Mouse (Mus musculus) testis, adult 2 months (tissue): ENCODE data around the gene Vstm4. TPM values are rescaled to one million over a fixed set of nuclear protein-coding genes. Genes with fewer than 3 reads are reported as not detected.

Source experiments
- H3K27ac ChIP-seq: fragments of 200-500 bp; 2 replicates; pipeline ENCODE4 v1.5.1; 2012; ENCODE audit warnings: low read depth, low read length; ENCODE audit not compliant: control insufficient read depth, insufficient read depth
- H3K27me3 ChIP-seq: fragments of 200-500 bp; 2 replicates; pipeline ENCODE4 v1.6.1; 2012; ENCODE audit warnings: mild to moderate bottlenecking, low read length, moderate library complexity; ENCODE audit not compliant: control insufficient read depth, insufficient read depth
- H3K36me3 ChIP-seq: fragments of 200-500 bp; 2 replicates; pipeline ENCODE4 v1.6.1; 2012; ENCODE audit warnings: mild to moderate bottlenecking, low read length; ENCODE audit not compliant: control insufficient read depth, insufficient read depth
- H3K4me1 ChIP-seq: fragments of 200-500 bp; 2 replicates; pipeline ENCODE4 v1.6.1; 2012; ENCODE audit warnings: low read length; ENCODE audit not compliant: control insufficient read depth, insufficient read depth
- H3K4me3 ChIP-seq: fragments of 200-500 bp; 2 replicates; pipeline ENCODE4 v1.5.1; 2012; ENCODE audit warnings: low read depth, mild to moderate bottlenecking, low read length, moderate library complexity, mixed read lengths; ENCODE audit not compliant: control insufficient read depth
- CTCF ChIP-seq: fragments of 200-500 bp; IDR thresholded peaks from 2 replicates; pipeline ENCODE4 v1.5.1; 2012; ENCODE audit warnings: low read depth, mild to moderate bottlenecking, inconsistent platforms, low read length, moderate library complexity; ENCODE audit not compliant: control insufficient read depth, insufficient read depth, insufficient replicate concordance
- POLR2A ChIP-seq: fragments of 200-500 bp; IDR thresholded peaks from 2 replicates; pipeline ENCODE4 v1.6.1; 2012; ENCODE audit warnings: low read depth, mild to moderate bottlenecking, inconsistent platforms, low read length, moderate library complexity; ENCODE audit not compliant: control insufficient read depth
- polyA plus RNA-seq: library from polyadenylated mRNA; depleted of rRNA; stranded (reverse); fragments of >200 nt; gene quantifications from 2 replicates; pipeline ENCODE4 v1.2.3, GENCODE M21; 2012

Vstm4 gene
- polyA plus RNA-seq, 1 experiment: 5.9 TPM

DNA sequence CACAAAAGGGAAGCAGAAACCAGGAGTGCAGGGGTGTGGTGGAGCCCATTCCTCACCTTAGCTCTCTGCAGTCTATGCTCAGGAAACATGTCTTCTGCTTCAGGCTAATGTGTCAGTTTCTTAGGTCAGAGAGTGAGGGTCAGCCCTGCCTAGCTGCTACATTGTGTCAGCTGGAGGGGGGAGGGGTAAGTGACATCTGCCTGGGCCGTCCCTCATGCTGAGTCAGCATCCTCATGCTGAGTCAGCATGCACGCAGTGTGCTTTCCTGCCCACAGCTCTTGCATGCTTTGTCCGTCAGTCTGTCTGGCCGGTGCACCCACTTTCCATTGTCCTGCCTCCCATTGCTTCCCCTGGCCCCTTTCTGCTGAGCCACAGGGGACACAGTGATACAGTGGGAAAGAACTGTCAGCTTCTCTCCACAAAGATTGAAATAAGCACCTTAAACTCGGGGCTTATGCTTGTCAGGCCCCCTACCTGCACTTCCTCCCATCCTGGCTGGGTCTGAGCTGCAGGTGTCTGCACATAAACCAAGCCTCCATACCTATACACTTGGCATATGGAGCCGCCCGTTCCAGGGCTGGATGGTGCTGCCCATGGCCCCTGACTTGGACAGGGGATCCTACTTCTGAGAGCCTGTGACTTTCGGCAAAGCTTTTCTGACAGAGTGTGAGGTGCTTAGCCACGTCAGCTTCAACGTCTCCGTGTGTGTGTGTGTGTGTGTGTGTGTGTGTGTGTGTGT, 3.4 kb downstream of the Vstm4 start:
- Histone ChIP-seq H3K27me3 (no peaks in the 10 kb centered on the region; the same call in 1 of the 2 replicates), H3K36me3 (no peaks in the 10 kb centered on the region), H3K4me1 (peaks cover 23% of the 10 kb centered on the region), H3K27ac (peak overlapping the region; percentile 49), H3K4me3 (no peak overlapping the region)
- TF ChIP-seq CTCF: no peak

DNA sequence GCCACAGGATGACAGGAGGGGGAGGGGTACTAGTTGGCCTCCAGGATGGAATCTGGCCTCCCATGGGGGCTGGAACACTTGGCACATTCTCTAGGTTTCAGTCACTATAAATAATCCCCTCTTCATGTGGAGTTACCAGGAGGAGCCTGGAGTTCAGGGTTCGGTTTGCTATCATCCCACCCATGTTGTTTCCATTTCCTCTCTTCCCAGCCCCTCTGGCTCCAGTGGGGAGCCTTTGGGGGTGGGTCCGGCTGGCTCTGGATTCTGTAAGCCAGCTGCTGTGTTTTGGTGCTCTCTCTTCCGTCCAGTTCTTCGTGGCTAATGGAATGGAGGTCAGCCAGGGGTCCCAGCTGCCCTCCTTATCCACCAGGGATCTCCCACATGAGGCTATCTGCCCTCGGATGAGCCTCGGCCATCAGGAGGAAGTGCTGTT, 4.6 kb downstream of the Vstm4 start:
- no peak overlapping the region for H3K27ac ChIP-seq
- no peak overlapping the region for H3K4me3 ChIP-seq
- TF ChIP-seq CTCF (no peak), POLR2A (no peak)
- peaks cover 22% of the 10 kb centered on the region for H3K4me1 ChIP-seq
- H3K27me3 ChIP-seq: no peaks in the 10 kb centered on the region; the same call in 1 of the 2 replicates
- H3K36me3 ChIP-seq: no peaks in the 10 kb centered on the region

DNA sequence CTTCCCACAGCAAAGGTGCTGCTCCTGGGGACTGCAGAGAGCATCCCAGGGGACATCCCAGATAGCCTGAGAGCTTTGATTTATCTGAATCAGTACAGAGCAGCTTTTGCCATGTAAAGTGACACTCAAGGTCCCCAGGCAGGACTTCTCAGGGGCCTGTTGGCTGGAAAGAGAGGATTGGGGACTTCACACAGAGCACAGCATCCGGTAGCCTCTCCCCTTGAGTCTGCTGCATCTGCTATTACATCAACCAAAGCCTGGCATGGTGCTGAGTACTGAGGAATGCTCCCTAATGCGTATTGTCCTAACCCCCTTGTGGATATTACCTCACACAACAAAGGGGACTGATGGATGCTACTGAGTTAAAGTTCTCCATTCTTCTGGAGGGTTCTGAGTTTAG, 5.1 kb downstream of the Vstm4 start:
- Histone ChIP-seq H3K36me3 (no peaks in the 10 kb centered on the region), H3K4me1 (peaks cover 17% of the 10 kb centered on the region), H3K27ac (no peak overlapping the region), H3K27me3 (no peaks in the 10 kb centered on the region; the same call in 1 of the 2 replicates), H3K4me3 (no peak overlapping the region)
- TF ChIP-seq CTCF (no peak), POLR2A (no peak)

DNA sequence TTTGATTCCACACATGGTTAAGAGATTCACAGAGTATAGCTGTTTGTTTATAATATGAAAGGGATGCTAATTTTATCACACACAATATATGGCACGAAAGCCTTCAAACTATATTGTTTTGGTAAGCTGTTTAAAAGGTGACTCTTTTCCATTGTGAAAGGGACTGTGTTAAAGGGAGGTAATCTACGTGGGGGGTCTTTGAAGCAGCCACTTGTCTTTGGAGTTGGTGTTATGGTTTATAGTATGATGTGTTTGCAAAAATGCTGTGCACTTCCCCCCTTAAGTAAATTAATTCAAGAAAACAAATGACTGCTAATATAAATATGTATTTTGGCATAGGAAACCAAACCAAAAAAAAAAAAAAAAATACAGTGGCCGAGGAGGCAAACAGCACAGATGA, 8.8 kb downstream of the Vstm4 start:
- no peak overlapping the region for H3K4me3 ChIP-seq
- H3K36me3 ChIP-seq: no peaks in the 10 kb centered on the region
- no peaks in the 10 kb centered on the region for H3K27me3 ChIP-seq
- TF ChIP-seq POLR2A (no peak), CTCF (no peak)
- H3K27ac ChIP-seq: no peak overlapping the region
- peaks cover 7% of the 10 kb centered on the region; the same call in 1 of the 2 replicates for H3K4me1 ChIP-seq

DNA sequence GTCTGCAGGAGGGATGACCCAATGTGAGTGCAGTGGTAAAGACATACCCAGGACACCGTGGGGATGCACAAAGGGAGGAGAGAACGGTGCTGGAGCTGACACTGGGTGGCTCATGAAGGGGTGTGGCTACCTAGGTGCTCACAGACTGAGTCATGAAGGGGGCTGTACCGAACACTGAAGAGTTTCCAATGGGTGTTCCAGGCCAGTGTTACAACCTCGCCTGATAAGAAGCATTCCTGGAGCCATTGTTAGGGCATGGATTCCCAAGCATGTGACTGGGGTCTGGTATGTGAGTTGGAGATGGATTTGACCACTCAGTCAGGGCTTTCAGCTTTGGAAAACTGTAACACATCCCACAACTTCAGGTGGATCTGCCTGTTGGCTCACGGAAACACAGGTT, 15.4 kb downstream of the Vstm4 start:
- H3K27me3 ChIP-seq: no peaks in the 10 kb centered on the region
- TF ChIP-seq POLR2A (no peak), CTCF (no peak)
- H3K4me3 ChIP-seq: no peak overlapping the region
- no peaks in the 10 kb centered on the region; the same call in 1 of the 2 replicates for H3K4me1 ChIP-seq
- no peaks in the 10 kb centered on the region for H3K36me3 ChIP-seq
- no peak overlapping the region for H3K27ac ChIP-seq

DNA sequence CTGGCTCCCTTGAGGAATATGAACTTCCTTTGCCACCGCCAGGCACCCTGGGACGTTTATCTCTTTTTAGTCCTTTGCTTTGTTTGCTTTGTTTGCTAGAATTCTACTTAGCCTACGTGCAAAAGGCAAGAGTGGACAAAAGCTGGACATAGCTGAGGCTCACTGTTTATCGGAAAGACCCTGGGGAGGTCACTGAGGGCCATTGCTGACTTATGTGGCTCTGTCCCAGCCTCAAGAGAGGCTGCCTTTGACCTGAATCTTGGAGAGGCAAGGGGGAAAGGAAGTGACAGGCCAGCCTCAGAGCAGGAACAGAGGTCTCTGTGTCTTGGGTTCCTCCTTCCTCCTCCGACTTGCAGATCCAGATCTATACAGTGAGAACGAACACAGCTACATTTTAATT, 21.0 kb downstream of the Vstm4 start:
- Histone ChIP-seq H3K4me1 (no peaks in the 10 kb centered on the region; the same call in none of the 2 replicates), H3K4me3 (no peak overlapping the region), H3K27ac (no peak overlapping the region; the same call in 1 of the 2 replicates), H3K36me3 (no peaks in the 10 kb centered on the region), H3K27me3 (no peaks in the 10 kb centered on the region)
- TF ChIP-seq POLR2A (no peak), CTCF (no peak)

DNA sequence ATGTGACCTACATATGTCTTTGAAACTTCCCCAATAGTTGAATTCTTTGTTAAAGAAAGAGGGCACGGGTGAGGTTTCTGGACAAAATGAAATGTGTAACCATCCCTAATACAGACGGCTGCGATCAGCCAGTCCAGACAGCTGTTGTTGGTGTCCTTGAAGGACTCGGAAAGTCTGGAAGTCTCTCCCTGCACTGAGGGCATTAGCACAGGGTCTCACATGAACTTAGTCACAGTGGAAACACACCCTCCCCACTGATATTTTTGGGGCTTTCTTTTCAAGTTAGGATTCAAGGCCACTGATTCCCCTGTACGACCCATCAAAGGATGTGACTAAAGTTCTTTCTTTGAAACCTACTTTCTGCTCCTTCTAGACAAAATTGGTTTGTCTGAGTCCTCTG, 23.8 kb downstream of the Vstm4 start:
- TF ChIP-seq POLR2A (no peak), CTCF (no peak)
- Histone ChIP-seq H3K27ac (peak overlapping the region; percentile 42; the same call in 1 of the 2 replicates), H3K4me1 (no peaks in the 10 kb centered on the region; the same call in none of the 2 replicates), H3K4me3 (no peak overlapping the region), H3K36me3 (no peaks in the 10 kb centered on the region), H3K27me3 (no peaks in the 10 kb centered on the region)
